Mouse (Mus musculus) liver, postnatal 0 days (tissue): ENCODE results near the gene Tmsb15a. TPM values are rescaled to one million over a fixed set of nuclear protein-coding genes. Genes with fewer than 3 reads are reported as not detected.

ENCODE experiments used
- ATAC-seq: fragments of 200-750 bp; cut with Nextera tagmentation; 2 replicates; pipeline ENCODE4 v1.8.0; 2017; ENCODE audit warnings: mild to moderate bottlenecking, moderate library complexity
- DNase-seq: peaks from one replicate; pipeline ENCODE4 v3.0.0-alpha.2; 2016
- H3K27ac ChIP-seq: fragments of 300-500 bp; sonication (generic); 2 replicates; pipeline ENCODE4 v1.5.1; 2014; ENCODE audit warnings: antibody characterized with exemption, moderate library complexity, mild to moderate bottlenecking, low read depth
- H3K27me3 ChIP-seq: fragments of 300-500 bp; sonication (generic); 2 replicates; pipeline ENCODE4 v1.6.1; 2014; ENCODE audit warnings: low read length, control low read depth, mixed read lengths; ENCODE audit not compliant: insufficient read depth
- H3K36me3 ChIP-seq: fragments of 300-500 bp; sonication (generic); replicated peaks from 2 replicates; pipeline ENCODE4 v1.6.1; 2014; ENCODE audit warnings: mild to moderate bottlenecking, control low read depth, low read length, moderate library complexity, mixed read lengths; ENCODE audit not compliant: insufficient read depth
- H3K4me1 ChIP-seq: fragments of 300-500 bp; sonication (generic); 2 replicates; pipeline ENCODE4 v1.6.1; 2014; ENCODE audit warnings: antibody characterized with exemption, mild to moderate bottlenecking, control low read depth; ENCODE audit not compliant: insufficient read depth
- H3K4me2 ChIP-seq: fragments of 300-500 bp; sonication (generic); 2 replicates; pipeline ENCODE4 v1.6.1; 2014; ENCODE audit warnings: low read depth, mild to moderate bottlenecking, low read length, moderate library complexity, mixed read lengths
- H3K4me3 ChIP-seq: fragments of 300-500 bp; sonication (generic); 2 replicates; pipeline ENCODE4 v1.5.1; 2014; ENCODE audit warnings: low read depth, low read length
- H3K9ac ChIP-seq: fragments of 300-500 bp; sonication (generic); replicated peaks from 2 replicates; pipeline ENCODE4 v1.6.1; 2014; ENCODE audit warnings: mild to moderate bottlenecking, moderate library complexity
- H3K9me3 ChIP-seq: fragments of 300-500 bp; sonication (generic); 2 replicates; pipeline ENCODE4 v1.6.1; 2016; ENCODE audit warnings: mild to moderate bottlenecking, control low read depth, low read length, mixed read lengths
- CTCF ChIP-seq: sonication (generic); IDR thresholded peaks from 2 replicates; pipeline ENCODE4 v1.5.1; 2016; ENCODE audit warnings: antibody characterized with exemption, low read depth
- EP300 ChIP-seq: IDR thresholded peaks from 2 replicates; pipeline ENCODE4 v1.6.1; 2016; ENCODE audit warnings: antibody characterized with exemption, low read depth, mild to moderate bottlenecking
- WGBS: fragments of 180-500 bp; shearing (Covaris S2); extraction: QIAGEN DNeasy Blood & Tissue Kit; methylation state at CpG from one replicate; pipeline ENCODE4 v1.1.7; 2014; ENCODE audit not compliant: insufficient replicate concordance; 5-methylcytosine and 5-hydroxymethylcytosine counted together
- polyA plus RNA-seq: library from polyadenylated mRNA; unstranded; fragments of >200 nt; fragmentation: Nextera tagmentation; extraction: Ambion mirVana; gene quantifications from 2 replicates; pipeline ENCODE4 v1.2.1, GENCODE M21; 2015

Tmsb15a gene
- polyA plus RNA-seq, 1 experiment from 2014 or later, result not detected

DNA sequence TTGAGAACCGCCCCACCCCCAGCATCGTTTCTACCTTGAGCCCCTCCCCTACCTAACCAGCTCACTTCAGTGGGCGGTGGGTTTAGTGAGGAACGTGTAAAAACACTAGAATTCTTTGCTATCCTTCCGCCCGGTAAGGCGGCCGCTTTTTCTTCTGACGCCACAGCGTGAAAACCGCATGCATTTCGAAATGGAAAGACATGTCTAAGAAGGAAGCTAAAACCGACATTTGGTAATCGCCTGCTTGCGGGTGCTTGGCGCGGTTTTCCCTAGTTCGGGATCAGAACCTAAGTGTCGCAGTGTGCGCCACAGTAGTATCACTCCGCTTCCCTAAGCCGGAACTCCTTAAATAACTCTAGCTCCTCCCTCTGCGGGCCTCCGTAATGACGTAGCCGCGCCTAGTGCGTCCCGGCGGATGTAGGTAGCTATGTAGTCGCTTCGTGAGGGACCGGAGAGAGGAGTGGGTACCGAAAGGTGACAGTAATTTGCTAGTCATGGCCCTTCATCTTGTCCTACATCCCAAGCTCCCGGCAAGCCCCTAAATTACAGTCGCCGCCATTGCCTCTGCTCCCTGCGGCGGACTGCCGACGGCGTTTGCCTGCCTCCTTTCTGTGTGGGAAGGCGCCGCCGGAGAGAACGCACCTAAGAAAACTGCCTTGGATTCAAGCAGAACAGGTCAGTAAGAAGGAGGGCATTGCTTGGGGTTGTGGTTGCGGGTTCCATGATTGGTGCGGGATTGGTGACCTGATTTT lies 17.4 kb upstream of the Tmsb15a start, which contains the start of the genes Armcx5 and Gprasp1:
Gene Armcx5, plus strand, starts transcription at position 430 of the 752 bp plus-strand sequence.
Gene Gprasp1, plus strand, starts transcription at position 430 of the 752 bp plus-strand sequence.
- H3K27ac ChIP-seq, result peak within 1 kb of the TSS; percentile 64; the same call in 1 of the 2 replicates
- H3K4me2 ChIP-seq, result peak within 1 kb of the TSS; percentile 70
- TF ChIP-seq CTCF (no peak; the same call in 1 of the 2 replicates), EP300 (peak; percentile 43; the same call in 1 of the 2 replicates)
- 12% methylated on average over 44 of the region's 48 CpGs for WGBS
- H3K36me3 ChIP-seq, result no peaks in the 10 kb centered on the region
- peaks cover 4% of the 10 kb centered on the region; the same call in 1 of the 2 replicates for H3K4me1 ChIP-seq
- no peaks in the 10 kb centered on the region for H3K27me3 ChIP-seq
- peak within 1 kb of the TSS; percentile 68 for H3K4me3 ChIP-seq
- H3K9ac ChIP-seq, result peak within 1 kb of the TSS; percentile 61
- ATAC-seq, result peak; percentile 99
- H3K9me3 ChIP-seq, result no peaks in the 10 kb centered on the region
- DNase-seq, result peak; percentile 84

DNA sequence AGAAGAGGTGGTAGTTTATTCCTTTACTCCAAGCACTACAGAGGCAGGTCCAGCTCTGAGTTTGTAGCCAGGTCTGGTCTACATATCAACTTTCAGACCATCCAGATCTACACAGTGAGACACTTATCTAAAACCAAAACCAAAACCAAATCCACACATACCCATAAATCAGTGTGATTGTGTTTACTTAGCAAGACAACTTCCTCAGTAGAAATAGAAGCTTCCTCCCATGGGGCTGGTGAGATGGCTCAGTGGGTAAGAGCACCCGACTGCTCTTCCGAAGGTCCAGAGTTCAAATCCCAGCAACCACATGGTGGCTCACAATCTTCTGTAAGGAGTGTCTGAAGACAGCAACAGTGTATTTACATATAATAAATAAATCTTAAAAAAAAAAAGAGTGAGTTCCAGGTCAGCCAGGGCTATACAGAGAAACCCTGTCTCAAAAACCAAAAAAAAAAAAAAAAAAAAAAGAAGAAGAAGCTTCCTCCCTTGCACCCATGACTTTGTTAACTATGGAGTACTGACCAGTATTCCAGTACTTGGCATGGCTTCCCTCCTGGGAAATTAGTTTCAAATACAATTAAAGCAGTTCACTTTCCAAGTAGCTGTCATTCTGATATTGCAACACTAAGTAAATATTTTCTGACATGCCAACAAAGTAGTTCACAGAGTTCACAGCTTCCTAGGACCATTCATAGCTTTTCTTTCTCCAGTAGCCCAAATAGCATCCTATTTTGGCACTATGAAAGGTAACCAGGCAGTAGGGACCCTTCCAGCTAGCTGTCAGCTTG lies 13.9 kb upstream of the Tmsb15a start:
- no peaks in the 10 kb centered on the region for H3K9me3 ChIP-seq
- peaks cover 4% of the 10 kb centered on the region; the same call in 1 of the 2 replicates for H3K4me1 ChIP-seq
- H3K27me3 ChIP-seq, result no peaks in the 10 kb centered on the region; the same call in 1 of the 2 replicates
- no peak for ATAC-seq
- no peak for DNase-seq
- no peak overlapping the region for H3K4me3 ChIP-seq
- H3K4me2 ChIP-seq, result no peak overlapping the region
- TF ChIP-seq CTCF (no peak), EP300 (no peak)
- WGBS, result 59% methylated on average over 2 of the region's 2 CpGs
- no peaks in the 10 kb centered on the region for H3K36me3 ChIP-seq
- H3K27ac ChIP-seq, result no peak overlapping the region
- no peak overlapping the region for H3K9ac ChIP-seq

DNA sequence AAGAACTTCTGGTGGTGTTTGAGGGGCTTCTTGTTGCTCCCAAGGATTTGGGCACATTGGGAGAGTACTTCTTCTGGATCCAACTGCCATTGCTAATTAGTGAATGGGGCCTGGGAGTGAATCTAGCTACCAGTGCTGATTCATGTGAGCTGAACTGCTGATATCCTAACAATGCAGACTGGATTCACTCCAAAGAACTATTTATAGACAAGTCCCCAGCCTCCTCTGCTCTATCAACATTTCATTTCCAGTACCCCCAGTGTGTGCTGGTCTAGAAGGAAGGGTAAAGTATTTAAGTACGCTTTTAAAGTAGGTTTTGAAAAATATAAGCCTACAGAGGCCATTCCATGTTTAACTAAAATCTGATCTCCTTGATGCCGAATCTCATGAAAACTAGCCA lies 12.2 kb downstream of the Tmsb15a start:
- no peak for TF ChIP-seq CTCF
- Histone ChIP-seq H3K4me1 (no peaks in the 10 kb centered on the region), H3K4me3 (no peak overlapping the region), H3K9ac (no peak overlapping the region), H3K27me3 (0 out of 2 replicates have a peak, but pooled peaks cover under 1% of the 10 kb centered on the region), H3K4me2 (no peak overlapping the region), H3K9me3 (no peaks in the 10 kb centered on the region), H3K36me3 (no peaks in the 10 kb centered on the region), H3K27ac (no peak overlapping the region)
- DNase-seq, result no peak
- WGBS, result 70% methylated on average over 2 of the region's 2 CpGs
- ATAC-seq, result no peak

- TF ChIP-seq CTCF, result 0 out of 2 replicates have a peak, but pooled peaks have one; percentile 14
- TF ChIP-seq EP300, result no peak
- H3K36me3 ChIP-seq, result no peaks in the 10 kb centered on the region
- H3K27ac ChIP-seq, result no peak overlapping the region
- no peaks in the 10 kb centered on the region for H3K4me1 ChIP-seq
- H3K9me3 ChIP-seq, result no peaks in the 10 kb centered on the region
- no peak for ATAC-seq
- DNase-seq, result no peak
- H3K4me3 ChIP-seq, result no peak overlapping the region
- H3K27me3 ChIP-seq, result no peaks in the 10 kb centered on the region
- no peak overlapping the region for H3K9ac ChIP-seq
- 26% methylated on average over 2 of the region's 2 CpGs for WGBS
- no peak overlapping the region for H3K4me2 ChIP-seq
Measured at GRCm38 (mm10) chrX:135704349-135704748, 20.7 kb downstream of the Tmsb15a start.

DNA sequence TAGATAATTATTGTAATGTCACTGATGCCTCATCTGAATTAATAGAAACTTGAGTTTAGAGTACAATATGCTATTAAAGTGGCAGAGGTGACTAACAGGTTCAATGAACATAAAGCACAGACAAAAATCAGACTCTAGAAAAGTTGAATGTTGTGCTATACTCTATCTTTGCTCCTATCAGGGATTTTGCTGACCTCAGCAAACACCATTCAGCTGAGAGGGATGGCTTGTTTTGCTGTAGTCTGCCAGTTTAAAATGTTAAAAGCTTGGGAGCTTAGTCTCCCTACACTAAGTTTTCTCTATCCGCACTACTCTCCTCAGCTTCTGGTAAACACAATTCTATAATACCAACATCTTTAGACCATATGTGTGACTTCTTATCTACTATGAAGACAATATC lies 21.9 kb downstream of the Tmsb15a start:
- Histone ChIP-seq H3K4me1 (no peaks in the 10 kb centered on the region), H3K4me2 (no peak overlapping the region), H3K36me3 (no peaks in the 10 kb centered on the region), H3K27me3 (no peaks in the 10 kb centered on the region), H3K27ac (no peak overlapping the region), H3K9ac (no peak overlapping the region), H3K9me3 (no peaks in the 10 kb centered on the region), H3K4me3 (no peak overlapping the region)
- WGBS, result 88% methylated on average over 1 of the region's 1 CpGs
- TF ChIP-seq CTCF (no peak), EP300 (no peak)
- no peak for ATAC-seq
- no peak for DNase-seq

DNA sequence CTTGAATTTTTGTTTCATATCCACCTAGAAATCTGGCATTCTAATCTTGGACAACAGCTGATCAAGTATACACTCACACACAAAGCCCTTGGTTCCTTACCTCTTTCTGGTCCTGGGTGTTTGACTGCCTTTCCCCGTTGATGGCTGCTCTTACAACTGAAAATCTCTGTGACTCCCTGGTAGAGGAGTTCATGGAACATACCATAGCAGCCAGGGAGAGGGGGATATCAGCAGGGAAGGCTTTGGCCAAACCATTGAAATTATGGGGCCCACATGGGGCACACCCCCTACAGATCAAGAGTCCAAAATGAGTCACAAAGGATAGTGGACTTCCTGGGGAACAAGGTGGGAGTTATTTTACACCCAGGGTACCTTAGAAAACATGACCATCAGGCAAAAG lies 31.4 kb downstream of the Tmsb15a start, which contains the start of gene Tcp11x2:
Gene Tcp11x2, minus strand, starts transcription at position 158 of the 400 bp plus-strand sequence.
- no peak within 1 kb of the TSS for H3K4me2 ChIP-seq
- DNase-seq (no peak), ATAC-seq (no peak)
- H3K9me3 ChIP-seq, result no peaks in the 10 kb centered on the region
- 42% methylated on average over 1 of the region's 1 CpGs for whole genome bisulfite sequencing
- H3K4me3 ChIP-seq, result no peak within 1 kb of the TSS
- TF ChIP-seq CTCF (no peak), EP300 (no peak)
- no peaks in the 10 kb centered on the region for H3K4me1 ChIP-seq
- no peak within 1 kb of the TSS for H3K9ac ChIP-seq
- no peak within 1 kb of the TSS for H3K27ac ChIP-seq
- no peaks in the 10 kb centered on the region for H3K27me3 ChIP-seq
- no peaks in the 10 kb centered on the region for H3K36me3 ChIP-seq
